Mouse (Mus musculus): Measurements from ENCODE around the gene Rnf222.

- TF ChIP-seq CTCF (IDR thresholded peaks at IDR 0.05; ENCODE audit: control insufficient read depth, insufficient read depth, low read length) (no peak), POLR2A (IDR thresholded peaks at IDR 0.05; ENCODE audit: borderline replicate concordance, control insufficient read depth, low read depth, low read length) (no peak)
Observed at GRCm38 (mm10) chr11:68839606-68840005, 48.7 kb upstream of the Rnf222 start.
